Mouse (Mus musculus) gastrocnemius, postnatal 14 days (tissue): Measurements from ENCODE around the gene Nt5c2. TPM values are rescaled to one million over a fixed set of nuclear protein-coding genes. Genes with fewer than 3 reads are reported as not detected.
"Not testable (repeated sequence)": the region's sequence is repeated elsewhere in the genome, so short reads cannot be mapped to it uniquely, and the experiment has no call there.

Source experiments
- DNase-seq: peaks from one replicate; pipeline ENCODE4 v3.0.0; 2021; ENCODE audit warnings: mixed read lengths
- intact Hi-C: fragments of 180-260 bp; cut with DNase I; formaldehyde crosslinking; loops from one replicate; pipeline ENCODE4 v1.15.1; 2025; ENCODE audit warnings: low total_unique reads
- total RNA-seq, 2 experiments: library from RNA; stranded (reverse); gene quantifications; 2 replicates each; pipeline ENCODE4 v1.2.3; 2021

The Nt5c2 gene
- total RNA-seq, 2 experiments from 2014 or later = 17.5 to 23.0 TPM

- DNase-seq = peak; percentile 79
- intact Hi-C loops = loop anchor here (2.0 to 5.0 kb wide), 2 partner anchors 112 to 234 kb away; no protein-coding TSS in a partner anchor
Observed at GRCm38 (mm10) chr19:46991145-46991544, 23.8 kb downstream of the Nt5c2 start.

DNA sequence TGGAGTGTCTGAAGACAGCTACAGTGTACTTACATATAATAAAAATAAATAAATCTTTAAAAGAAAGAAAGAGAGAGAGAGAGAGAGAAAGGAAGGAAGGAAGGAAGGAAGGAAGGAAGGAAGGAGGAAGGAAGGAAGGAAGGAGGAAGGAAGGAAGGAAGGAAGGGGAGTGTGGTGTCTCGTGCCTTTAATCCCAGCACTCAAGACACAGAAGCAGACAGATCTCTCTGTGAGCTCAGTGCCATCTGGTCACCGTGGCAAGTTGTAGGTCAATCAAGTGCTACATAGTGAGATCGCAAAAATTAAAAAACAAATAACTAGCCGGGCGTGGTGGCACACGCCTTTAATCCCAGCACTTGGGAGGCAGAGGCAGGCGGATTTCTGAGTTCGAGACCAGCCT is 24.3 kb downstream of the Nt5c2 start:
- DNase-seq = not testable (repeated sequence)
- intact Hi-C loops = loop anchor here (2.0 to 5.0 kb wide), 2 partner anchors 112 to 233 kb away; no protein-coding TSS in a partner anchor

- intact Hi-C loops = loop anchor here (2.0 to 5.0 kb wide), 2 partner anchors 111 to 233 kb away; no protein-coding TSS in a partner anchor
- no peak for DNase-seq
Observed at GRCm38 (mm10) chr19:46990153-46990518, 24.8 kb downstream of the Nt5c2 start.

DNA sequence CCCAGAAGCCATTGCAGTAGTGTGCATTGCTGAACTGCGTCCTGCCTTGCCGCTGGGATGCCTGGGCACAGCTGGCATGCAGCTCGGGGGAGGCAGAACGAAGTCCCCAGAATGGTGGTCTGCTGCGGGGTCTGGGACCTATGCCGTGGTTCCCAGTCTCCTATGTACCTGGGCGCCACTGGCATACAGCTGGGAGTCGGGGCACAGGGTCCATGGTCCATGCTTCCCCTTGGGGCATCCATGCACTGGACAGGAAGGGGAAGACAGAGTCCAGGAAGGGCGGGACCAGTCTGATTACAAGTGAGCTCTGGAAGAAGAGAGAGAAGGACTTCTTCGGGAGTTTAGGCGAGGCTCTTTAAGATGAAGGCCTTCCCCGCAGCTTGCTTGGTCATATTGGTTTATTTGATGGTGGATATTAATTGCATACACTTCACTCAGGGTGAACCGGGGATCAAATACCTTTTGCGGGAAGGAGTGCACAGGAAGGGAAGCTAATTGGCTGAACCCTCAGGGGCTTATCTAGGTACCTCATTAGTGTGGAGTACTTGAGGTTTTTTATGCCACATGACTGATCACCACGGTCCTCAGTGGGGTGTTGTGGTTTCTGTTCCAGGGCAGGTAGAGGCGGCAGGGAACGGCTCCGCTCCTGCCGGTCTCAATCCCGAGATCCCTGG is 25.3 kb downstream of the Nt5c2 start:
- intact Hi-C loops = loop anchor here (2.0 to 5.0 kb wide), 2 partner anchors 111 to 232 kb away; no protein-coding TSS in a partner anchor
- no peak for DNase-seq

DNA sequence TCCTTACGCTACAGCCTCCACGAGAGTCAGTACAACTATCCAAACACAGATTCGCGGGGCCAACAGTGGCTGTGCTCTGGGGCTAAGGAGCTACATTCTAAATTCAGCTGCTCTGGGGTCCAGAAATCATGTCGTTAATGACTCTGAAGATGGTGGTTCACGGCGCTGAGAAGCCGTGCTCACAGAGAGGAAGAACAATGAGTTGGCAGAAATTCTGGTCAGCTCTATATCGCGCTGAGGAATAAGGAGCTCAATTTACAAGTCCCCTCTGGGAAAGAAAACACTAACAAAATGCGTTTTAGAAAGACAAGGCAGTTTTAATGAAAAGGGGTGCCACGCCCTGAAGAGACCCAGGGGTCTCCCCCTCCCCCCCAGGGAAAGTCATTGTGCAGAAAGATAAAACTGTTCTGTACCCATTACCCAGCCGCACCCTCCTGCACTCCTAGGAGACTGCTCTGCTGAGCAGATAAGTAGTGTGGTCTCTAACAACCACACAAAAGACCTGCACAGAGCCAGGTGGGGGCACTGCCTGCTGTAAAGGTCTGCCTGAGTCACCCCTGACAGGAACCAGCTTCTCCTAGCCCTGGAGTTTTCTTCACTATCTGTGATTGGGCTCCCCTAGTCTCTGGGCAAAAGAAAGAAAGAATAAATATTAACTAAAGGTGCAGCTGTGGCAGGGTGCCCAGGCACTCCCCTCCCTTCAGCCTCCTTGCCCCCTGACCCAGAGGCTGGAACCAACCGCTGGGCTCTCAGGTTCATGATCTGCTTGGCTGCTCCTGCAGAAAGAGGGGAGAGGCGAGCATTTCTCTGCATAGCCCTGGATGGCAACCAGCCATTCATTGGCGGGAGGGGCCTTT is 26.5 kb downstream of the Nt5c2 start:
- DNase-seq = no peak
- intact Hi-C loops = no loop called here

DNA sequence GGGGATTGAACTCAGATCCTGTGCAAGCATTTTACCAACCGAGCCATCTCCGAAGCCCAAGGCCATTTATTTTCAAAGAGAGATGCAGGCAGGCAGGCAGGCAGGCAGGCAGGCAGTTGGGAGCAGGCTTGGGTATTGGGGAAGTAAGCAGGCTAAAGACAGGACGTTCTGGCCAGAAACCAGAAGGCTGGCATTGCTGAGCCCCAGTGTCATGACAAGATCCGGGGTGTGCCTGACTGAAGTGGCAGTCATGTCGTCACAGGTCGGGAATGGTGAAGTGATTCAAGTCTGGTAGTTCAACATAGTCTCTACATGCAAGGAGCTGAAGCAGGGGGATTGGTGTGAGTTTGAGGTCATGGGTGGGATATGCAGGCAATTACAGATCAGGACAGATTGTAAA is 27.3 kb downstream of the Nt5c2 start:
- intact Hi-C loops = no loop called here
- DNase-seq = no peak

- no peak for DNase-seq
- intact Hi-C loops = no loop called here
Observed at GRCm38 (mm10) chr19:46984726-46985622, 30.0 kb downstream of the Nt5c2 start.

GRCm38 (mm10) chr19:46983966-46984380 is 31.0 kb downstream of the Nt5c2 start:
- intact Hi-C loops = no loop called here
- no peak for DNase-seq

DNA sequence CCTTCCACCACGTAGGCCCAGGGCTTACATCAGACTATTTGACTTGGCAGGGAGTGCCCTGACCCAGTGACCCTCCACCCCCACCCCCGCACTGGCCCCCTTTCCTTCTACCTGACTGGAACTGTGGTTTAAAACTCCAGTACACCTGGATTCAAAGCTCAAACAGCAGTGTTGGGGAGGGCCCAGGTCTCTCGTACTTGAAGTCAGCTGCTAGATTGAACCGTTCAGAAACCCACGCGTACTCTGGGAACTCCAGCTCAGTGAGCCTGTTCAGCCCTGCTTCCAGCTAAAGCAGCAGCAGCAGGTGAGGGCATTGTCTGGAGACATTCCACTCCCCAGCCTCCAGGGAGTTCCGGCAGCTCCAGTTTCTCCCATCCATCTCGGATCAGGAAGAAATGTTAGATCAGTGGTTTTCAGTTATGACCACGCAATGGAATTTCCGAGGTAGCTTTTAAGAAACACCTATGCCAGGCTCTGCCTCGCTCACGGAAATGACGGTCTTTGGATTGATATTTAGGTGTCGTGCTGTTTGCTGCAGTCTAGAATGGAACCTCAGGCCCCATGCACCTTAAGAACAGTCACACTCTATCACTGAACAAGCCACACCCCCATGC is 31.5 kb downstream of the Nt5c2 start:
- DNase-seq = no peak
- intact Hi-C loops = no loop called here

- intact Hi-C loops = no loop called here
- no peak for DNase-seq
Observed at GRCm38 (mm10) chr19:46981462-46981861, 33.5 kb downstream of the Nt5c2 start.

GRCm38 (mm10) chr19:46979781-46980105 is 35.2 kb downstream of the Nt5c2 start:
- no peak for DNase-seq
- intact Hi-C loops = no loop called here

GRCm38 (mm10) chr19:46978920-46979780 is 35.8 kb downstream of the Nt5c2 start:
- DNase-seq = peak; percentile 49
- intact Hi-C loops = no loop called here

DNA sequence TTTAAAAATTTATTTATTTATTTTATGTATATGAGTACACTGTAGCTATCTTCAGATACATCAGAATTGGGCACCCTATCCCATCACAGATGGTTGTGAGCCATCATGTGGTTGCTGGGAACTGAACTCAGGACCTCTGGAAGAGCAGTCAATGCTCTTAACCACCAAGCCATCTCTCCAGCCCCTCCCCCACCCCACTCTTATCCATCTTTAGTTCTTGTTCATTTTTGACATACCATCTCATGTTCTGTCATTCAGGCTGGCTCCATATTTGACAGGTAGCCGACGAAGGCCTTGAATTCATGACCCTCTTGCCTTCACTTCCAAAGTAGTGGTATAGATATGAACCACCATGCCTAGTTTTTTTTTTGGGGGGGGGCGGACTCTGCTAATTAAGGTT is 36.9 kb downstream of the Nt5c2 start:
- DNase-seq = not testable (repeated sequence)

DNA sequence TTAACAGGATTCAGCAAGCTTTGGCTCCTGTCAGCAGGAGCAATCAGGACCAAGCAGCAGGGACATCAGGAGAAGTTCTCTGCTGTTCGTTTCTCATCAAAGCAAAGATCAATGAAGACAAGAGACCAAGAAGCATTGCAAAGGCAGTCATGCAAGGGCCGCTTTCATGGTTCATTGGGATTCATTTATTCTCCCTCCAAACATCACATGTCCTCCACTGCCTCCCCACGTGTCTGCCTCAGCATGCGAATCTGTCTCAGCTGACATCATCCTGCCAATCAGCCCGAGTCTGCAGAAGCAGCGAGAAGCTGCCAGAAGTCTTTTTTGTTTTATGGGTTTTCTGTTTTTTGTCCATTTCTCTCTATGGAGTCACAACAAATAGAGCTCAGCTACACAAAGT is 37.5 kb downstream of the Nt5c2 start:
- intact Hi-C loops = no loop called here
- DNase-seq = no peak

More for the DNA sequence above, 36.9 kb downstream of the Nt5c2 start:
- intact Hi-C loops = not testable (repeated sequence)

- intact Hi-C loops = no loop called here
Observed at GRCm38 (mm10) chr19:46976743-46977142, 38.2 kb downstream of the Nt5c2 start.

GRCm38 (mm10) chr19:46975997-46976396 is 39.0 kb downstream of the Nt5c2 start:
- no peak for DNase-seq
- intact Hi-C loops = no loop called here

More at GRCm38 (mm10) chr19:46976743-46977142, 38.2 kb downstream of the Nt5c2 start:
- no peak for DNase-seq

GRCm38 (mm10) chr19:46975565-46975964 is 39.4 kb downstream of the Nt5c2 start:
- intact Hi-C loops = no loop called here
- DNase-seq = peak; percentile 88

- intact Hi-C loops = no loop called here
- DNase-seq = no peak
Observed at GRCm38 (mm10) chr19:46972159-46972558, 42.8 kb downstream of the Nt5c2 start.
